Mouse (Mus musculus) G1E (cell line): ENCODE measurements around the gene Vac14.

Experiments used
- CTCF ChIP-seq: IDR thresholded peaks from 2 replicates; pipeline ENCODE4 v1.5.1; 2012; ENCODE audit warnings: low read depth, low read length, inconsistent platforms, mixed read lengths
- GATA1 ChIP-seq: IDR thresholded peaks from 2 replicates; pipeline ENCODE4 v1.6.1; 2012; ENCODE audit warnings: borderline replicate concordance, low read length, inconsistent platforms, mixed read lengths
- POLR2AphosphoS5 ChIP-seq: IDR thresholded peaks from 2 replicates; pipeline ENCODE4 v1.6.1; 2012; ENCODE audit warnings: low read depth, low read length, inconsistent platforms; ENCODE audit not compliant: insufficient replicate concordance
- TAL1 ChIP-seq: conservative IDR thresholded peaks from 2 replicates; pipeline ENCODE4 v1.6.1; 2012; ENCODE audit warnings: low read depth, low read length, inconsistent platforms, mixed read lengths

DNA sequence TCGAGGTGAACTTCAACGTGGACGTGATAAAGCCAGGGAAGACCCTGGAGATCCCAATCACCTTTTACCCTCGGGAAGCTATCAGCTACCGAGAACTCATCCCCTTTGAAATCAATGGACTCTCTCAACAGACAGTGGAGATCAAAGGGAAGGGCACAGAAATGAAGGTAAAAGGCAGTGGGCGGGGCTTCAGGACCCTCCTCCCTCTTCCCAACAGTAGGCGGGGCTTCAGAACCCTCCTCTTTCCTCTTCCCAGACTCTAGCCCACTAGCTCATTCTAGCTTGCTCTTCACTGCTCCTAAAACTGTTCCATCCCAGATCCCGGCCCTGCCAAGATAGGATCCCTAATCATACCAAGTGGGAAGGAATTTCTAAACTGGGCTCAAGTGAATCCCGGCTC, 25.7 kb upstream of the Vac14 start:
- no peak for TF ChIP-seq GATA1
- TF ChIP-seq CTCF: no peak
- TF ChIP-seq POLR2AphosphoS5: no peak
- no peak for TF ChIP-seq TAL1
